Mouse (Mus musculus) ES-E14 (cell line): ENCODE data around the gene Unc5b.
A peak's percentile ranks its signal among the peaks of the same experiment; 100 is the strongest.

Source experiments
- CHD2 ChIP-seq: IDR thresholded peaks from 2 replicates; pipeline ENCODE4 v1.6.1; 2014; ENCODE audit warnings: mild to moderate bottlenecking, low read depth, low read length, inconsistent platforms
- HCFC1 ChIP-seq: IDR thresholded peaks from 2 replicates; pipeline ENCODE4 v1.6.1; 2012; ENCODE audit warnings: low read length, inconsistent platforms, borderline replicate concordance; ENCODE audit not compliant: insufficient read depth
- ZC3H11A ChIP-seq: IDR thresholded peaks from 2 replicates; pipeline ENCODE4 v1.6.1; 2012; ENCODE audit warnings: low read depth, mild to moderate bottlenecking, inconsistent platforms, low read length, borderline replicate concordance
- ZNF384 ChIP-seq: IDR thresholded peaks from 2 replicates; pipeline ENCODE4 v1.6.1; 2012; ENCODE audit warnings: low read depth, low read length, inconsistent platforms

- peak; percentile 97 for TF ChIP-seq CHD2
- TF ChIP-seq HCFC1, result no peak
- TF ChIP-seq ZNF384, result no peak
- TF ChIP-seq ZC3H11A, result no peak
Observed at GRCm38 (mm10) chr10:60863318-60863717, 31.9 kb upstream of the Unc5b start.
